Mouse (Mus musculus) bone marrow macrophage, adult 2 months (primary cell): ENCODE measurements around the gene Cd33. TPM values are rescaled to one million over a fixed set of nuclear protein-coding genes. Genes with fewer than 3 reads are reported as not detected.

Experiments
- H3K27ac ChIP-seq: 2 replicates; pipeline ENCODE4 v1.5.1; 2012; ENCODE audit warnings: low read depth, low read length; ENCODE audit not compliant: insufficient read depth
- H3K4me1 ChIP-seq: 2 replicates; pipeline ENCODE4 v1.6.1; 2012; ENCODE audit warnings: low read length; ENCODE audit not compliant: control insufficient read depth, insufficient read depth
- H3K4me3 ChIP-seq: 2 replicates; pipeline ENCODE4 v1.5.1; 2012; ENCODE audit warnings: mild to moderate bottlenecking, low read length, moderate library complexity; ENCODE audit not compliant: insufficient read depth
- CTCF ChIP-seq: IDR thresholded peaks from 2 replicates; pipeline ENCODE4 v1.5.1; 2012; ENCODE audit warnings: low read depth, mild to moderate bottlenecking, low read length, moderate library complexity
- POLR2A ChIP-seq: IDR thresholded peaks from 2 replicates; pipeline ENCODE4 v1.6.1; 2012; ENCODE audit warnings: mild to moderate bottlenecking, low read depth, low read length, borderline replicate concordance
- polyA plus RNA-seq: library from polyadenylated mRNA; stranded (reverse); fragments of >200 nt; gene quantifications from 2 replicates; pipeline ENCODE4 v1.2.4, GENCODE M21; 2012; ENCODE audit not compliant: missing spikeins, insufficient read depth, insufficient read length

Gene Cd33
- polyA plus RNA-seq = 54.9 and 67.4 TPM in 2 replicates

DNA sequence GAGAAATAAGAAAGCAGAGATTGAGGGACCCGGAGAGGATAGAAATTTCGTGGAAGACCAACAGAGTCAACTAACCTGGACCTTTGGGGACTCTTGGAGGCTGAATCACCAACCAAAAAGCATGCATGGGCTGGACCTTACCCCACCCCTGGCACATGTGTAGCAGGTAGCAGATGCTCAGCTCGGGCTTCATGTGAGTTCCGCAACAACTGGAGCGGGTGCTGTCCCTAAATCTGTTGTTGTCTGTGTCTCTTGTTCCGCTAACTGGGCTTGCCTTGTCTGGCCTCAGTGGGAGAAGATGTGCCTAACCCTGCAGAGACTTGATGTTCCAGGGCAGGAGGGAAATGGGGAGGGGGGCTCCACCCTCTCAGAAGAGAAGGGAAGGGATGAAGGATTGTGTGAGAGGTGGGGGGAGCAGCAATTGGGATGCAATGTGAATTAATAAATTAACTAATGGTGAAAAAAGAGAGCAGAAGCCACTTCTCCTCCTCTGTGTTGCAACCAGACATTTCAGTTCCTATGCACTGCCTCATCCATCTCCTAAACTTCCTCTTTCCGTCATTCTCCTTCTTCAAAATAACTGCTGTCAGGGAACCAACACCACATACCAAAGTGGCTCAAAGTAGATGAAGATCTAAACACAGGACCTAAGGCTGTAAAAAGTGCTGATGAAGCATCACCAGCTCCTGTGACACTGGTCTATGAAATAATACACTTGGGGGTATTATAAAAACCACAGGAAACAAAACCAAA, at the start of gene Cd33:
TSS of gene Cd33 (minus strand) at position 204 of the 753 bp plus-strand sequence.
- TF ChIP-seq CTCF = no peak
- no peak for TF ChIP-seq POLR2A
- Histone ChIP-seq H3K4me1 (peaks cover 65% of the 10 kb centered on the region), H3K27ac (peak within 1 kb of the TSS; percentile 98)

DNA sequence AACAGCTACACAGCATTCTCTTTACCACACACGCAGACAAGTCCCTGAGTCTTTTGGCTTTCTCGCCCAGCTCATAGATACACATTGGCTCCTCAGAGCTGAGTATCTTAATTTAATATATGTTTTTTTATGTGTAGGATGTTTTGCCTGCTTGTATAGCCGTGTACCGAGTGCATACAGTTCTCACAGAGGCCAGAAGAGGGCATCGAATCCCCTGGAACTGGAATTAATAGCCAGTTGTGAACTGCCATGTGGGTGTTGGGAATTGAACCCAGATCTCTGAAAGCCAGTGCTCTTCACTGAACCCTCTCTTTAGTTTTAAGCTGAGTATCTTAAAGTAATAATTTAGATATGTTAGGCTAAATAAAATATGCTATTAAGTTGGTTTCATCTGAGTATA, 40.6 kb upstream of the Cd33 start:
- TF ChIP-seq CTCF (no peak), POLR2A (no peak)
- Histone ChIP-seq H3K27ac (no peak overlapping the region), H3K4me3 (no peak overlapping the region), H3K4me1 (peaks cover 10% of the 10 kb centered on the region)

More for the DNA sequence above, at the start of gene Cd33:
- peak within 1 kb of the TSS; percentile 19 for H3K4me3 ChIP-seq

DNA sequence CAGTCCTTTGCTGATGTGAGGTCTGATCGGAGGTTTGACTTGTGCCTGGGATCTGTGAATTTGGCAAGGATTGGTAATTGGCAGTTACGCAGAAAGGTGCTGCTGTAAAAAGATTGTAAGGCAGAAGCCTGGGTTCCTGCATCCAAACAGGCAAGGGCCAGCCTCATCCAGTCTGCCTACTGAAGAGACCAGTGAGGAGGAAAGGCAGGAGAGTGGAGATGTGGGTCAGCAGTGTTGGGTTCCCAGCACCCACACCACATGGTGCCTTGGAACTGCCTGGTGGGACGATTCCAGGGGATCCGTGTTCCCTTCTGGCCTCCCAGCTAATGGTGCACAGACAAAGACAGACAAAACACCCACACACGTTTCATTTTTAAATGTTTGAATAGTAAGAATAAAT, 36.3 kb upstream of the Cd33 start:
- Histone ChIP-seq H3K4me3 (peak overlapping the region; percentile 71), H3K27ac (no peak overlapping the region), H3K4me1 (peaks cover 12% of the 10 kb centered on the region)
- TF ChIP-seq POLR2A = no peak
- TF ChIP-seq CTCF = no peak

DNA sequence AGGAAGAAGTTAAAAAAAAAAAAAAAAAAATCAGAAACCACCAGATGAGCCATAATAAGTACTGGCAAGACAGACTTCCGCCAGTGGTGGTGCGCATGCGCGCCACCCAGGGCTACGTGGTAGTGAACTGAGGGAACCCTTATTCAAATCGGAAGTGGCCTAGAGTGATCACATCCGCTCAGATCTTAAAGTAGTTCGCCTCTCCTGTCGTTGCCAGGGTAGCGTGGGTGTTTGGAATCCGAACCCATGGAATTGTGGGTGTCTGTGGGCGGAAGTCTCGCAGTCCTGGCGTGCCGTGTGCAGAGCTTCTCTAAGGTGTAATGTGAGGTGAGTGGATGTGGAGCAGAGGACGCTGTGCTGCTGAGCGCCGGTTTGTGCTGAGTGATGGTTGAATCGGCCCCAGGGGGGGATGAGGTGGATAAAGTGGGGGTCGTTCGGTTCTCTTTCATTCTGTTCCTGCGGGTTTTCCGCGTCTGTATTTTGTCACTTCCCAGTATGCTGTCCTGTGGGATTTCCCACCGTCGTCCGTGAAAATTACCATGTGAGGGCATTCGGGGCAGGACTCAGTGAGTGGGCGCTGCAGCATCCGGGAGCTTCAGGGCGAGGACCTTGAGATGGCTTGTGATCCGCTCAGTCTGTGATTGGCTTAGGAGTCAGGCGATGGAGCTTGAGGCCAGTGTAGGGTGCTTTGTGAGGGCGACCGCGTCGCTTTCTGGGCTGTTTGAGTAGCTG, 35.4 kb upstream of the Cd33 start, which contains the start of gene Zfp719:
TSS of gene Zfp719 (plus strand) at position 171 of the 732 bp plus-strand sequence.
- H3K4me1 ChIP-seq = peaks cover 12% of the 10 kb centered on the region
- H3K4me3 ChIP-seq = peak within 1 kb of the TSS; percentile 71
- peak within 1 kb of the TSS; percentile 68 for H3K27ac ChIP-seq
- TF ChIP-seq POLR2A (peak; percentile 32; the same call in 1 of the 2 replicates), CTCF (no peak)

DNA sequence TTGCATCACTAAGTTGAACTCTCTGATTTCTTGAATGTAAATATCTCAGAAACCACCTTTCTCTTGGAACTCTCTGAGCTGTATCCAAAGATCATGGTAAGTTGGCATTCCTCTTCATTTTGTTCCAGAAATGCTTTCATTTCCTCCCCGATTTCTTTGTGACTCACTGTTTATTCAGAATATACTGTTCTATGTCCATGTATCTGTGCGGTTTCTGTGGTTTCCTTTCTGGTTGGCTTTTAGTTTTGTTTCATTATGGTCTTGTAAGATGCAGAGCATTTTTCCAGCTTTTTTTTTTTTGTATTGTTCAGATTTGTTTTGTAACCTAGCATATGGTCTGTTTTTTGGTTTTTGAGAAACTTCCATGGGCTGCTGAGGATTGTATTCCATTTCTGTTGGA, 27.0 kb upstream of the Cd33 start:
- Histone ChIP-seq H3K27ac (no peak overlapping the region; the same call in 1 of the 2 replicates), H3K4me3 (no peak overlapping the region), H3K4me1 (peaks cover 3% of the 10 kb centered on the region; the same call in 1 of the 2 replicates)
- TF ChIP-seq CTCF = no peak
- no peak for TF ChIP-seq POLR2A

DNA sequence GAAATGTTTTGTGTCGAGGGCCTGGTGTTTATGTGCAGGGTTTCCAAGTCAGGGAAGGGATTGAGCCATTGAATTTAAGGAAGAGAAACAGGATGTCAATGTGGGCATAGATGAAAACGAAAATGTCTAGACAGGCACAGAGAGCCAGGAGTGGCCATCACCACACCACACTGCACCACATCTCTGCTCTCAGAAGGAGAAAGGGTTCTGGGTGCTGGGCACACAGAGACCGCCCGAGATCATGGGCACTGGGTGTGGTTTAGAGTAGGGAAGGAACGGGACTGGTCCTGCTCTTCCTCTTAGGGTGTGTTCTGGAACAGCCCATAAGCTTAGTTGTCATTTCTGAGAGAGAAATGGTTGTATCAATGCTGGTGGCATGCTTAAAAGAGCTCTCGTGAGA, 19.1 kb upstream of the Cd33 start:
- Histone ChIP-seq H3K4me3 (peak overlapping the region; percentile 78), H3K27ac (peak overlapping the region; percentile 91), H3K4me1 (peaks cover 20% of the 10 kb centered on the region)
- TF ChIP-seq CTCF (no peak), POLR2A (no peak)

DNA sequence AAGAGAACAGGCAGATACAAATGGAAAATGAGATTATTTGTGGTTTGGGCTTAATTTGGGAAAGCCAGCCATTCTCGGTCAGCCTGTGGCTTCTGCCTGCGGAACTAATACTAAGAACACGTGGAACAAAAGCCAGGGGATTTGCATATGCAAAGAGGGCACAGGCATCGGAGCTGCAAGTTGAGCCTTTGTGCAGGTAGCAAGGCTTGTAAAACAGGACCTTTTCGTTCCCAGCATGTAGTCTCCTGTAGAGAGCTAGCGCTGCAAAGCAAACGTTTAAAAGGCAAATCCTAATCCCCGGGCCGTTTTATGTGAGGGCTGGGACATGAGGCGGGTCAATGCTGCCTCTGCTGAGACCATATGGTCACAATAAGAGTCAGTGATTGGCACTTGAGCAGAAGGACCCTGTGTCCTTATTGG, 18.4 kb upstream of the Cd33 start:
- Histone ChIP-seq H3K27ac (peak overlapping the region; percentile 91), H3K4me1 (peaks cover 20% of the 10 kb centered on the region), H3K4me3 (peak overlapping the region; percentile 78)
- TF ChIP-seq POLR2A = no peak
- TF ChIP-seq CTCF = no peak

DNA sequence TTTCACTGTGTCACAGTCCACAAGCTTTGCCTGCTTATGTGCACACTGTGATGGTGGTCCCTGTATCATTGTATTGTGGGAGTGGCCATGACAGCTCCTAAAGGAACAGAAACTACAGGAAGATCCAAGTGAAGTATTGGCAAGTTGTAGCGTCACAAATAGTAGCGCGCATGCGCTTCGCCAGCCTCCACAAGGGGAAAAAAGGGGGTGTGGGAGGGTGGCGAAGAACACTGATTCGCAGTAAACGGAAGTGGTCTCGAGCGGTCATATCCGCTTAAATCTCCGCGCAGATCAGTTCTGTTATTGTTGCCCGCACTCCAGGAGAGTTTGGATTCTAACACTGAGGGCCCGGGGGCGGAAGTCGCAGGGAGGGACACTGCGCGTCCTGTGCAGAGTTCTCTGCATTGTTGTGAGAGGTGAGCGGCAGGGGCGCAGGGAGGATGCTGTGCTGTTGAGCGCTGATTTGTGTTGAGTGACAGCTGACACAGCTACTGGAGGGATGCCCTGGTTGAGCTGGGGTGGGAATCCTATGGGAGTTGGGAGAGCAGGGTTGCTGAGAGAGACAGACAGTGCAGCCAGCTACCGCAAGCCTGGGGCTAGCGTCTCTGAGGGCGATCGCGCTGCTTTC, 17.9 kb upstream of the Cd33 start, which contains the start of gene Zfp658:
TSS of gene Zfp658 (plus strand) at position 251 of the 628 bp plus-strand sequence.
- TF ChIP-seq POLR2A (no peak), CTCF (no peak)
- peaks cover 20% of the 10 kb centered on the region for H3K4me1 ChIP-seq
- peak within 1 kb of the TSS; percentile 78 for H3K4me3 ChIP-seq
- peak within 1 kb of the TSS; percentile 91 for H3K27ac ChIP-seq

DNA sequence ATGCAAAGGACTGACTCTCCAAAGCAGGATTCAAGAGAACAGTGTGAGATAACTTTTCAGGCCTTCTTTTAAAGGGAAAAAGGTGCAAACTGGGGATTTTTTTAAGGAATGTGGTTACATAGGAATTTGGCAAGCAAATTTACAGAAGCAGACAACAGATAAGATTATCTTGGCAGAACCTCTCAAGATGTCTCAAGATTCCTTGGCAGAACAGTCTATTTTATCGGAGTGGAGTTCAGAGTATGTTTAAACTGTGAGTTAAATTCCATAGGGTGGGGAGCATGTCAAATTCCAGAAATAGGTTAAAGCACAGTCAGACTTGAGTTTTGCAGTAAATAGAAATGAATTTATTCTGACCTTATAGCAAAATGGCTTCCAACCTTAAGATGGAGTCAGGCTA, 12.7 kb upstream of the Cd33 start:
- Histone ChIP-seq H3K4me1 (peaks cover 34% of the 10 kb centered on the region), H3K27ac (no peak overlapping the region), H3K4me3 (no peak overlapping the region)
- TF ChIP-seq POLR2A (no peak), CTCF (no peak)
